Mouse (Mus musculus): Measurements from ENCODE around the gene Stk11. TPM values are rescaled to one million over a fixed set of nuclear protein-coding genes. Genes with fewer than 3 reads are reported as not detected.

Stk11 gene
- polyA plus RNA-seq, 1 experiment from 2014 or later, result 16.6 TPM

DNA sequence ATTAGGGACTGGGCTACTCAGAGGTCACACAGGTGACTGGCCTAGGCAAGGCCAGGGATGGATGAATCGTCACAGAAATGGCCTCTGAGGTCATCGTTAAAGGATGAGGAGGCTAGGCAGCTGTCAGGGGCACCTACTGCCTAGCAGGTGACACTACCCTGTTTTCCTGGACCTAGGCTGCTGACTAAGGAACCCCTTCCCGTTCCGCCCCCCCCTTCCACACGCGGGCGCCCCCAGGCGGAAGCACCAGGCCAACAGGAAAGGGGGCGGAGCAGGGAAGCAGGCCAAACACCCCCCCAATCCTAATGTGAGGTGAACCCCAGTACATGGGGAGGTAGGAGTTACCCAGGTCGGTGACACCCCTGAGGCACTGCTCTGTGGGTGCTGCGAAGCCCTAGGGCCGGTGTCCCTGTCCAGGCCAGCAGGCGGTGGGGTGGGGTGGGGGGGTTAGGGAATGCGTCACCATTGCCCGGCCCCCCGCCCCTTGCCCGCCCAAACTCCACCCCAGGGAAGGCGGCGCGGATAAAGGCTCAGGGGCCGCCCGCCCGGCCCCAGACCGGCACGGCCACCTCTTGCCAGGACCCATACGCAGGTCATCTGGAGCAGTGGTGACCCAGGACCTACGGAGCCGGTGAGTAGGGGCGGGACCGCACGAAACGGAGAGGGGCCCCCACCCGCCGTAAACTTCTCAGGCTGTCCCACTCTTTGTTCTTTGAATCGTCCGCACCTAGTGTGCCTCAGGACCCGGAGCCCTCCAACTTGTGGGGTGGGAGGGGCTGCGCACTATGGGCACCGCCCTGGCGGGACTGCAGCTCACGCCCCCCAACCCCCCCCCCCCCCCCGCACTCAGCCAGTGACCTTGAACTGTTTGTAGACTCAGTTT is 32.4 kb downstream of the Stk11 start, which contains the start of gene Midn:
Gene Midn, plus strand, starts transcription at position 554 of the 883 bp plus-strand sequence.
- 1% methylated on average over 40 of the region's 42 CpGs for WGBS

DNA sequence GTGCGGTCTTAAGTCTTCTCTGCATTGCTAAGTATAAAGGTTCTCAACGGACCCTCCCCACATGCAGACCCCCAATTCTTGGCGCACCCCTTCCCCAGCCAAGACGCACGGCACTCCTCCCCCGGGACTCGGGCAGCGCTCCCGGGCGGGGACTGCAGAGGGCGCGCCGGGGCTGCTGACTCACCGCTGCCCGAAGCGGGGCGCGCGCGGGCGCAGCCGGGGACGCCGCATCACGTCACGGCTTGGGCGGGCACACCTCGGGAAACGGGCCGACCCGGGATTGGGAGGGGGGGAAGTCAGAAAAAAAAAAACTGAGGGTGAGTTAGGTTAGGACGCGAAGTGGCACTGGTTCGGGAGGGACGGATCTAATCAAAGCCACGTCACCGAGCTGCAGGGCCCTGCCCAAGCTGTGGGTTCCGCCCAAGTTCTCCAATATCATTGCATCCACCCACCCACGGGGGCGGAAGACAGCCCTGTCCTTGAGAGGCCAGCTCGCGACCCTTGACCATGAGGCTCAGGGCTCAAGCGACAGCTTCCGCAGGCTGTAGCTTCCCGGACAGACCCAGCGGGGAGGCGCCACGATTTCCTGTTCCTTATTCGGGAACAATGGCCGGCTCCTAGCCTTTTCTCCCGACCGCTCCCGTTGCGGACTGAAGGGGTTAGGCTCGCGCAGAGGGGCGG is 33.1 kb downstream of the Stk11 start:
- H3K9me3 ChIP-seq, result no peaks in the 10 kb centered on the region
- H3K4me1 ChIP-seq, result peaks cover 60% of the 10 kb centered on the region
- WGBS, result under 1% methylated on average over 55 of the region's 57 CpGs
- H3K4me2 ChIP-seq, result peak overlapping the region; percentile 81
- peak; percentile 55 for ATAC-seq (ENCODE audit: insufficient number of reproducible peaks, low FRiP score, low TSS enrichment, low read depth)
- peak overlapping the region; percentile 100 for H3K27ac ChIP-seq
- H3K9ac ChIP-seq, result peak overlapping the region; percentile 69
- H3K36me3 ChIP-seq, result peaks cover 48% of the 10 kb centered on the region
- no peaks in the 10 kb centered on the region for H3K27me3 ChIP-seq
- peak overlapping the region; percentile 91 for H3K4me3 ChIP-seq

More for the DNA sequence above, 32.4 kb downstream of the Stk11 start, which contains the start of gene Midn:
- H3K36me3 ChIP-seq, result peaks cover 44% of the 10 kb centered on the region
- peak within 1 kb of the TSS; percentile 100 for H3K27ac ChIP-seq
- peaks cover 59% of the 10 kb centered on the region for H3K4me1 ChIP-seq
- no peaks in the 10 kb centered on the region for H3K9me3 ChIP-seq
- H3K4me2 ChIP-seq, result peak within 1 kb of the TSS; percentile 81
- peak; percentile 32 for ATAC-seq (ENCODE audit: insufficient number of reproducible peaks, low FRiP score, low TSS enrichment, low read depth)
- peak within 1 kb of the TSS; percentile 69 for H3K9ac ChIP-seq
- peak within 1 kb of the TSS; percentile 91 for H3K4me3 ChIP-seq
- no peaks in the 10 kb centered on the region for H3K27me3 ChIP-seq

DNA sequence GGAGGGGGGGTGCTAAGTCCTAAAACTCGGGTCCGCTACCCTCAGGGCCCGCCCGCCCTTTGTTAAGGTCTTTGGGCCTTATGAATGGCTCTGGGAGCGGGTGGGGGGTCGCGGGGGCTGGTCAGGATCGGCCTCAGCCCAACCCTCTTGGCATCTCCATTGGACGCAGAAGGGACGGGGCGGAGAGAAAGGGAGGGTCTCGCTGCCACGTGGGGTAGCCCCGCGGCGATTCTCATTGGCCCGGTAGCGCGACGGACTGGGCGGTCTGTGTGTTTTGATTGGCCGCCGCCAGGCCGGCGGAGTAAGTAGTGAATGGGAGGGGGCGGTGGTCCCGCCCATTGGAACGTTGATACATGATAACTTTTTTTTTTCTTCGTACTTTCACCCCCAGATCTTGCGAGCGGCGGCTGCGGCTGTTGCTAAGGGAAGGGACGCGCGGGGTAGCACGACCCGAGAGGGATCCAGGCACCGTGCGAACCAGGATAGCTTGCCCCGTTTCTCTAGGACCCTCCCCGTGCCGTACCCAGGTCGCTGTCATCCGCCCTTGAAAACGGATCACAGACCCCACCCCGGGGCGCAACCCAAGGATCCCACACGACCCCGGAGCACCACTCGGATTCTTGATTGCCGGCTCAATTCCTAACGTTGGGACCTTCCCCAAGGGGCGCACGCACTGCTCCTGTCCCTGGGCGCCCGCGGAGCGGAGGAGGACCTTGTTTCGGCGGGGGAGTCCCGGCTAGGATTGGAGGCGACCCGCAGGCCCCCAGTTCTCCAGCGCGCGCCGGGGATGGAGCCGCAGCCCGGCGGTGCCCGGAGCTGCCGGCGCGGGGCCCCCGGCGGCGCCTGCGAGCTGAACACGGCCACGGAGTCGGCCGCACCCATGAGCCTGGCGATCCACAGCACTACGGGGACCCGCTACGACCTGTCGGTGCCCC is 34.0 kb downstream of the Stk11 start:
- Histone ChIP-seq H3K9ac (peak overlapping the region; percentile 81), H3K9me3 (no peaks in the 10 kb centered on the region), H3K4me1 (peaks cover 68% of the 10 kb centered on the region), H3K36me3 (peaks cover 48% of the 10 kb centered on the region), H3K27ac (peak overlapping the region; percentile 100), H3K27me3 (no peaks in the 10 kb centered on the region), H3K4me3 (peak overlapping the region; percentile 91), H3K4me2 (peak overlapping the region; percentile 81)
- under 1% methylated on average over 87 of the region's 88 CpGs for WGBS
- ATAC-seq (ENCODE audit: insufficient number of reproducible peaks, low FRiP score, low TSS enrichment, low read depth), result peak; percentile 83

DNA sequence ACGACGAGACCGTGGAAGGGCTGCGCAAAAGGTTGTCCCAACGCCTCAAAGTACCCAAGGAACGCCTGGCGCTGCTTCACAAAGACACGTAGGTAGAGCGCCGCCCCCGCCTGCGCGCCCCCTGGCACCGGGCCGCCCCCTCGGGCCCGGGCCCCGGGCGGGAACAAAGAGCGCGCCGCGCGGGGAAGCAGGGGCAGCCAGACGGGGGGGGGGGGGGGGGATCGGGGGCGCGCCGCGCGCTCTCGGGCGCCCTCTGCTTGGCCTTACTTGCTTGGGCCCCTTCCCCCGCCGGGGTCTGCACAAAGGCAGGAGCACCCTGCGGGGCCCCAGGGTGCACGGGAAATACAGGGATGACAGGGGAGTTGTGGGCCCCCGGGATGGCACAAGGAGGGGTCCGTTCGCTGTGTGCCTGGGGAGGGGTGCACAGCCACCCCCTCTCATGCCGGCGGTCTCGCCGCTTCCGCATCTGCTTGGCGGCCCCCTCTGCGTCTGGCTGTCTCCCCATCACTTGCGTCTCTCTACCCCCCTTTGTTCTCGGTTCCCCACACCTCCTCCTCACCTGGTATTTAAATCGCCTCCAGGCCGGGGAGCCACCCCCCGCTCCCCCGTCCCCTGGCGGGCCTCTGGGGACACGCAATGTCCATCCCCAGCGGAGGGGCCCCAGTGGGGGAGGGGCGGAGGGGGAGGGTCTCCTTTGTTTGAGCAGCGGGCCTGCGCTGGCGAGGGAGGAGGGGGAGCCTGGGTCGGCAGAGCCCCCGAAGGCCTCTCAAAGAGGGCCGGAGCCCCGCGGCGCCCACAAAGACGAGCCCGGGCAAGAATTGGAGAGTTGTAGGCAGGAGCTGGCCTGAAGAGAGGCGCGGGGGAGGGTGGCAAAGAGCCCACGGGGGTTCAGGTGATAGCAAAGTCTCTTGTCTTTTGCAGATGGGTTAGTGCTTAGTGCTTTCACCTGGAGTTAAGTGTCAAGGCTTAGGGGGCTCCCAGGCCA is 34.9 kb downstream of the Stk11 start:
- H3K9ac ChIP-seq, result peak overlapping the region; percentile 81
- H3K4me3 ChIP-seq, result peak overlapping the region; percentile 91
- H3K9me3 ChIP-seq, result no peaks in the 10 kb centered on the region
- under 1% methylated on average over 47 of the region's 71 CpGs for WGBS
- peaks cover 70% of the 10 kb centered on the region for H3K4me1 ChIP-seq
- peak overlapping the region; percentile 81 for H3K4me2 ChIP-seq
- ATAC-seq (ENCODE audit: insufficient number of reproducible peaks, low FRiP score, low TSS enrichment, low read depth), result no peak
- H3K27ac ChIP-seq, result peak overlapping the region; percentile 100
- peaks cover 48% of the 10 kb centered on the region for H3K36me3 ChIP-seq
- no peaks in the 10 kb centered on the region for H3K27me3 ChIP-seq

DNA sequence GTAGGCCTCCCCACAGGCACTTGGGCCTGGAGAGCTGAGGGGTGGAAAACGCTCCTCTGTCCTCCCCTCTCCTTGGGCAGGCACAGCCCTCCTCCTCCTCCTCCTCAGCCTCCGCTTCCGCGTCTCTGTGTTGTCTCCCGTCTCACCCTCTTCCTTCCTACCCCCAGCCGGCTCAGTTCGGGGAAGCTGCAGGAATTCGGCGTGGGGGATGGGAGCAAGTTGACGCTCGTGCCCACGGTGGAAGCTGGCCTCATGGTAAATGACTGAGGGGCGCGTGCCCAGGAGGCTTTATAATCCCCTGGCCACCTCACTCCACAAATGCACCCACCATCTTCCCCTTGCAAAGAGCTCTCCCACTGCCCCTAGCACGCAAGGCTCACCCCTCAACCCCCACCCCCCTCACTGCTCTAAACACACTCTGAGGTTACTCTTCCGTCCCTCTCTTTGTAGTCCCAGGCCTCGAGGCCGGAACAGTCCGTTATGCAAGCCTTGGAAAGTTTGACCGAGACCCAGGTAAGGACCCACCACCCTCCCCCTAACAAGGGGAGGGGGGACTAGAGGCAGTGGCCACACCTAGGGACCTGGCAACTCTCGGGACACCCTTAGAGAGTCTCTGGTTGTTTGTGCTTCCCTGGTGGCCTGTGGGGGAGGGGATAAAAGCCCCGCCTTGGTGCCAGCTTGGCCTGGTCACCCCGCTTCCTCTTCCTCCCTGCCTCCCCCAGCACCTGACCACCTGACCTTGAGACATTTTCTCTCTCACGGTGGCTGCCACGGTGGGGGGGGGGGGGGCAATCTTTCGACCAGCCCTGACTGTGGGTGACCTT is 35.8 kb downstream of the Stk11 start:
- Histone ChIP-seq H3K4me1 (peaks cover 69% of the 10 kb centered on the region), H3K9me3 (no peaks in the 10 kb centered on the region), H3K36me3 (peaks cover 48% of the 10 kb centered on the region), H3K9ac (peak overlapping the region; percentile 81), H3K27ac (peak overlapping the region; percentile 100), H3K27me3 (no peaks in the 10 kb centered on the region), H3K4me3 (peak overlapping the region; percentile 91), H3K4me2 (peak overlapping the region; percentile 81)
- ATAC-seq (ENCODE audit: insufficient number of reproducible peaks, low FRiP score, low TSS enrichment, low read depth), result no peak
- WGBS, result 2% methylated on average over 26 of the region's 26 CpGs

DNA sequence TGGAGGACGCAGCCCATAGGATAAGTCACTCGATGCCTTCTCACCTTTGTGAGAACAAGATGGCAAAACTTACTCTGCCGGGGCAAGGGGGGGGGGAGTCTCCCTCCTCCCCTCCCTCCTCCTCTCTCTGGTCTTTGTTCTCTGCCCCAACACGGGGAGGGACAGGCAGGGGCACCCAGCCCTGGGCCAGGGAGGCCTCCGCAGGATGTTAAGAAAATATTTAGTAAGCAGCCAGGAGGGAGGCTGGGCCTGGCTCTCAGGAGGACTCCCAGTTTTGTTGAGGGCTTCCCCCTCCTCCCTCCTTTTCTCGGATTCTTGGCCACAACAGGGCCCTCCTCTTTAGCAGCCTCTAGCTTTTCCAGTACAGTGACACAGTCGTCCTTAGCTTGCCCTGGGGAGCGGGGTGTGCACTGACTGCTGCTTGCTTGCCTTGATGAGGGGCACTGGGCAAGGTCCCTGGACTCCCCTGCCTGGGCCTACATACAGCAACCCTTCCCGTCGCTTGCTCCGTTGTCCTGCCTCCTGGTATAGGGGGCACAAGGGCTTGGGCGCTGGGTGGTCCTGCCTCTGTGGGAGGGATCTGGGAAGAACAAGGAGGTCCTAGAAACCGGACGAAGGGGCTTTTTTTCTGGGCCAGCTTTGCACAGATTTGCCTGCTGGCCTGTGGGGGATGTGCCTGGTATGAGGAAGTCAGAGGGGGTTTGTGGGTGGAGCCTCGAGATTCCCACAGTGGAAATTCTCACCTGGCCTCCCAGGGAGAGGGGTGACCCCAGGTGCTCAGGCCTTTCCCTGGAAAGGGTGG is 36.7 kb downstream of the Stk11 start:
- Histone ChIP-seq H3K4me3 (peak overlapping the region; percentile 91), H3K36me3 (peaks cover 56% of the 10 kb centered on the region), H3K4me1 (peaks cover 69% of the 10 kb centered on the region), H3K27ac (peak overlapping the region; percentile 100), H3K9ac (peak overlapping the region; percentile 81), H3K4me2 (peak overlapping the region; percentile 81), H3K27me3 (no peaks in the 10 kb centered on the region), H3K9me3 (no peaks in the 10 kb centered on the region)
- ATAC-seq (ENCODE audit: insufficient number of reproducible peaks, low FRiP score, low TSS enrichment, low read depth), result no peak
- WGBS, result 3% methylated on average over 15 of the region's 15 CpGs

DNA sequence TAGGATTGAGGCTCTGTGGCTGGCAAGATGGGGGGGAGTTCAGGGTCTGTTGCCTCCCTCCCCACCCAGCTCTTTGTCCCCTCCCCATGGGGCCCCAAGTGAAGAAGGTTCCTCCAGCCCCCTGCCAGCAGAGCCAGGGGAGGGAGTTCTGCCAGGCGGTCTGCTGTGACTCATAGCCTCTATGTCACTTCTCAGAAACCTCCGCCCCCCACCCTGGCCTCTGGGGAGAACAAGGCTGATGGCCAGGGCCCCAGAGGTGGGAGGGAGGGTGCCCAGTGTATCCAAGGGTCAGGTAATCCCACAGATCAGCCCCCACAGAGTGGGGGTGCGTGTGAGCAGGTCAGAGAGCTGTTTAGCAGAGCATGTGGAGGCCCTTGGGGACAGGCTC is 37.3 kb downstream of the Stk11 start:
- WGBS, result 39% methylated on average over 3 of the region's 3 CpGs
- Histone ChIP-seq H3K4me3 (peak overlapping the region; percentile 91), H3K9me3 (no peaks in the 10 kb centered on the region), H3K27me3 (no peaks in the 10 kb centered on the region), H3K27ac (peak overlapping the region; percentile 100), H3K9ac (peak overlapping the region; percentile 81), H3K4me1 (peaks cover 67% of the 10 kb centered on the region), H3K36me3 (peaks cover 58% of the 10 kb centered on the region), H3K4me2 (peak overlapping the region; percentile 81)
- no peak for ATAC-seq (ENCODE audit: insufficient number of reproducible peaks, low FRiP score, low TSS enrichment, low read depth)

DNA sequence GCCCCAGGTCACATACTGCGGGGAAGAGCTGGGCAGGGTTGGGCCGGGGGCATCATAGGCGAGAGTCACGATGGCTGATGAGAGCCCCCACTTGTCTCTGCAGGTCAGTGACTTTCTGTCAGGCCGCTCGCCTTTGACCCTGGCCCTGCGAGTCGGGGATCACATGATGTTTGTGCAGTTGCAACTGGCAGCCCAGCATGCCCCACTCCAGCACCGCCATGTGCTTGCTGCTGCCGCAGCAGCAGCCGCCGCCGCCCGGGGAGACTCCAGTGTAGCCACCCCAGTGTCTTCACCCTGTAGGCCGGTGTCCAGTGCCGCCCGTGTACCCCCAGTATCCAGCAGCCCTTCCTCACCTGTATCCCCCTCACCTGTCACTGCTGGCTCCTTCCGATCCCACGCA is 38.1 kb downstream of the Stk11 start:
- ATAC-seq (ENCODE audit: insufficient number of reproducible peaks, low FRiP score, low TSS enrichment, low read depth), result no peak
- H3K4me3 ChIP-seq, result no peak overlapping the region
- H3K27me3 ChIP-seq, result no peaks in the 10 kb centered on the region
- peaks cover 73% of the 10 kb centered on the region for H3K4me1 ChIP-seq
- peak overlapping the region; percentile 100 for H3K27ac ChIP-seq
- H3K9me3 ChIP-seq, result no peaks in the 10 kb centered on the region
- H3K9ac ChIP-seq, result no peak overlapping the region
- no peak overlapping the region for H3K4me2 ChIP-seq
- WGBS, result 86% methylated on average over 19 of the region's 19 CpGs
- peaks cover 58% of the 10 kb centered on the region for H3K36me3 ChIP-seq

DNA sequence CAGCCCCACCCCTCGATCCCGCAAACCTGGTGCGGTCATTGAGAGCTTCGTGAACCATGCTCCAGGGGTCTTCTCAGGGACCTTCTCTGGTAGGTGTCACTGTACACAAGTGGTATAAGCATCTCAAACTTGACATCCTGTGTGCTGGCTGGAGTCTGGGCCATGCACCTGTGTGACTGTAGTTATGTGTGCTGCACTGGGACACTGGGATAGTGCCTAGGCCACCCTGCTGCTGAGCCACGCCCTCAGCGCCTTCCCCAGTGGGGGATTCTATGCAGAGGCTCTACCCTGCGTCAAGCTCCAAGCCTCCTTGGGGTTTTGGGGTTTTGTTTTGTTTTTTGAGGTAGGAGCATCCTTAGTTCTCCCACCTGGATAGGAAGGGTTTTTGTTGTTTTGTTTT is 38.8 kb downstream of the Stk11 start:
- no peak overlapping the region for H3K4me2 ChIP-seq
- H3K9ac ChIP-seq, result no peak overlapping the region
- no peaks in the 10 kb centered on the region for H3K27me3 ChIP-seq
- no peak for ATAC-seq (ENCODE audit: insufficient number of reproducible peaks, low FRiP score, low TSS enrichment, low read depth)
- no peak overlapping the region for H3K4me3 ChIP-seq
- no peaks in the 10 kb centered on the region for H3K9me3 ChIP-seq
- peaks cover 58% of the 10 kb centered on the region for H3K36me3 ChIP-seq
- H3K27ac ChIP-seq, result 0 out of 2 replicates have a peak overlapping the region, but pooled peaks have one; percentile 33
- H3K4me1 ChIP-seq, result peaks cover 80% of the 10 kb centered on the region
- WGBS, result 85% methylated on average over 7 of the region's 7 CpGs
